Mouse (Mus musculus) lung, adult 18-20 months (tissue): Measurements from ENCODE around the gene Thtpa.
A peak's percentile ranks its signal among the peaks of the same experiment; 100 is the strongest.

Source experiments
- DNase-seq, 2 experiments: peaks; one replicate each; pipeline ENCODE4 v3.0.0; 2022; ENCODE audit warnings: mixed read lengths in 2 of 2

Thtpa gene

GRCm38 (mm10) chr14:55094704-55095231, at the start of gene Thtpa:
Thtpa (plus strand) TSS chr14:55094784.
- peak; percentile 81 to 84 for DNase-seq

- DNase-seq = no peak
Observed at GRCm38 (mm10) chr14:55047971-55048531, 46.5 kb upstream of the Thtpa start.

- peak in 1 of 2 experiments; percentile 19 for DNase-seq
Observed at GRCm38 (mm10) chr14:55052496-55052895, 42.1 kb upstream of the Thtpa start.

- no peak for DNase-seq
Observed at GRCm38 (mm10) chr14:55053050-55053449, 41.5 kb upstream of the Thtpa start.

GRCm38 (mm10) chr14:55053708-55054190, 40.8 kb upstream of the Thtpa start:
- DNase-seq = no peak

DNA sequence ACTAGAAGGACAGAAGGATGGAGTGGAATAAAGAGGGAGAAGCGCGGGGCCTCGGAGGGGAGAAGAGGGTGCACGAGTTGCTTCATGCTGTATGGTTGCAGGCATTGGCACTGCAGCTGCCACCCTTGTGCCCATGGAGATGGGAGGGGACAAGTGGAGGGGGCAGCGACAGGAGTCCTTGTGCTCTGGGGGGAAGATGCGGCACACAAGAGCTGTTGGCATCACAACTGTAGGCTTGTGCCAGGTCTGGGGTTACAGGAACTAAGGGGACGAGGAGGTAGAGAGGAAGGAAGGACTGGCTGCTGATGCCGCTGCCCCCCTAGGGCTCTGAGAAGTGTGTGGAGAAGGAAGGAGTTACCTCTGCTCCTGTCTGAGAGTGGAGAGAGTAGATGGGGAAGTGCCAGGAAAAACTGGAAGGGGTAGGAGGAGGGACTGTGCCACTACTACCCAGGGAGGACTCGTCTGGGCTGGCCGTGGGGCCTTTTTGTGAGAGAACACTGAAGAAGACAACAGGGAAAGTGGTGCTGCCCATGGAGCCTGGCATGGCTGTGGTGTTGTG, 40.3 kb upstream of the Thtpa start:
- no peak for DNase-seq

GRCm38 (mm10) chr14:55055167-55055834, 39.3 kb upstream of the Thtpa start:
- DNase-seq = peak; percentile 46 to 64

DNA sequence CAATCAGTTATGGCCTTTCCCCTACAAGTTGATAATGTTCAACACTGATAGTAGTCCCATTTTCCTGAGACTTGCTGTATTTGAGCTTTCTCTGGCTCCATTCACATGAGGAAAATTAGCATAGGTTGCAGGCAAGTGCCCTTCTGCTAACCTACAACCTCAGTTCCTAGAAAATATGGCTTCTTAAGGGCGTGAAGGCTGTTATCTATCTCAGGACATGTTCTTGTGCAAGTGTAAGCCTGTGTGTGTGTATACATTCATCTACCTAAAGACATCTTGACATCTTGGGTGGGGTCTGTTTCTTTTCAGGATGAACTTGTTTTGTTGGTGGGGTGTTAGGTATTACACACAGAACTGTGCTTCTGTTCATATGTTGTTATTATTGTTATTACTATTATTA, 35.6 kb upstream of the Thtpa start:
- DNase-seq = no peak

- no peak for DNase-seq
Observed at GRCm38 (mm10) chr14:55059931-55060330, 34.7 kb upstream of the Thtpa start.

DNA sequence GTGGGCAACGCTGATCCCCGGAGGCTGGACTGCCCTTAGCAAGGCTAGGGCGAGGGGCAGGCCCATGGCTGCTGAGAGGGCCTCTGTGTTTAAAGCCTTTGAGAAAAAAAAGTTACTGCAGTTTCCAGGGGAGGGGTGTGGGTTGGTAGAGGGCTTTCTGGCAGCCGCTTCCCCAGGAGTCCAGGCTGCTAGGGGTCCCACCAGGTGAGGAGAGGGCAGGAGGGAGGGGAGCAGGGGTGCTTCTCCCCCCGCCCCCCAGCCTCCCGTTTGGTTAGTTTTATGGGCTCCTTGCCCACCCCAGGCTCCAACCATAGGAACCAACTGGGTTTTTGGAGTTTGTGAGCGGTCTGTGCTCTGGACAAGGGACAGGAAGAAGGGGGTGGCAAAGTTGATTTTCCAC, 32.7 kb upstream of the Thtpa start:
- no peak for DNase-seq

DNA sequence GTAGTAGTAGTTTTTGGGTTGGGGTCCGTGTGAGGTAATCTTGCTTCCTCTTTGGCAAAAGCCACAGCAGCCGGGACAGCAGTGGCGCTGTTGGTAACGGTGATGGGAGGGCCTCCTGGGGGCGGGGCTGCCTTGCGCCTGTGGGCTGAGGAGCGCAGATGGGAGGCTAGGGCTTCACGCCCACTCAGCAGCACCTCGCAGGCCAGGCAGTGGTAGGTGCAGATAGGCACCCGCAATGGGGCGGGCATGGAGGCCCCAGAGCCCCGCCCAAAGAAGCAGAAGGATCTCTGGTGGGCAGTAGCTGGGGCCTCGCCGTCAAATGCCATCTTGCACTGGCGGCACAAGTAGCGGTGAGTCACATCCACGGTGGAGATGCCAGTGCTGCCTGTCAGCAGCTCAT, 32.0 kb upstream of the Thtpa start:
- DNase-seq = no peak

DNA sequence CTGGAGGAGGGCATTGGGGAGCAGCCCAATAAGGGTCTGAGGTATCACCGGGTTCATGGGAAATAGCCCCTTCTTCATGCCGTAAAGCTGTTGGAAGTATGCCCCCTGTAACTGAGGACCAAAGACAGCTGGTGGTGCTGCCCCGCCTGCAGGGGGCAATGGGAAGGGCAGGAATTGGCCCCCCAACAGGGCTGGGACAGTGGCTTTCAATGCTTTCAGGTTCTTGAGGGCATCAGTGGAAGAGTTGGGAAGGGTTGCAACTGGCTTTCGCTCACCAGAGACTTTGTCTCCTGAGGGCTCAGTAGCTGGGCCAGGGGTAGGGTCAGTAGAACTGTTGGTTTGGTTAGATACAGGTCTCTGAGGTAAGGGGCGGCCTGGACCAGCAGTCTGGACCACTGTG, 31.5 kb upstream of the Thtpa start:
- no peak for DNase-seq

DNA sequence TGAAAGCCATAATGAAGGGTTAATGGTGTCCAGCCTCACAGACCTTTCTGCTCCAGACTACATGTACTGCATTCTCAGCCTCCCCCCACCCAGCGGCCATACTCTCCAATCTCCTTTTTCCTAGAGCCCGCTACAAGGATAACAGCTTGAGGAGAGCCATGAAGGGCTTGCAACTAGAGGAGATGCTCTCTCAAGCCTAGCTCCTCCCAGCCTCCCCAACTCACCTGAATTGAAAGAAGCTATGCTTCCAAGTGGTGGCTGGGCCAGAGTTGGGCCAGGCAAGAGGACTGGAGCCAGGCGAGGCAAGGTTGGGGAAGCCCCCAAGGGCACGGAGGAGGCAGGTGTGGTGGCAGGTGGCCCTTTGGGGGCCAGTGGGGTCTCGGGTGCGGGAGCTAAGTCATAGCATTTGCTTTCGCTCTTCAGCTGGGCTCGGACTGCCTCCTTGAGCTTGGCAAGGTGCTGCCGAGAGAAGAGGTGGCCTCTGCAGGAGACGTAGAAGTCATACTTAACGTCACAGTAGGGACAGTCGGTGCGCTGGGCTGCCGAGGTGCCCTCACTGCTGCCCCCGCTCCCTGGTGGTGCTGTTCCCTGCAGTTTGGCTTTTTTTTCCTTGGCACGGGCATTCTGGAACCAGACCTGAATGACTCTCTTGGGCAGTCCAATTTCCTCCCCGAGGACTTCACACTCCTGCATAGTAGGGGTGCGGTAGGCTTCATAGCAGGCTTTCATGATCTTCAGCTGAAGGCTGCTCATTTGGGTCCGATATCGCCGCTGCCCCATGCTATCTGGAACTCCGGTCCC, 30.8 kb upstream of the Thtpa start:
- no peak for DNase-seq

DNA sequence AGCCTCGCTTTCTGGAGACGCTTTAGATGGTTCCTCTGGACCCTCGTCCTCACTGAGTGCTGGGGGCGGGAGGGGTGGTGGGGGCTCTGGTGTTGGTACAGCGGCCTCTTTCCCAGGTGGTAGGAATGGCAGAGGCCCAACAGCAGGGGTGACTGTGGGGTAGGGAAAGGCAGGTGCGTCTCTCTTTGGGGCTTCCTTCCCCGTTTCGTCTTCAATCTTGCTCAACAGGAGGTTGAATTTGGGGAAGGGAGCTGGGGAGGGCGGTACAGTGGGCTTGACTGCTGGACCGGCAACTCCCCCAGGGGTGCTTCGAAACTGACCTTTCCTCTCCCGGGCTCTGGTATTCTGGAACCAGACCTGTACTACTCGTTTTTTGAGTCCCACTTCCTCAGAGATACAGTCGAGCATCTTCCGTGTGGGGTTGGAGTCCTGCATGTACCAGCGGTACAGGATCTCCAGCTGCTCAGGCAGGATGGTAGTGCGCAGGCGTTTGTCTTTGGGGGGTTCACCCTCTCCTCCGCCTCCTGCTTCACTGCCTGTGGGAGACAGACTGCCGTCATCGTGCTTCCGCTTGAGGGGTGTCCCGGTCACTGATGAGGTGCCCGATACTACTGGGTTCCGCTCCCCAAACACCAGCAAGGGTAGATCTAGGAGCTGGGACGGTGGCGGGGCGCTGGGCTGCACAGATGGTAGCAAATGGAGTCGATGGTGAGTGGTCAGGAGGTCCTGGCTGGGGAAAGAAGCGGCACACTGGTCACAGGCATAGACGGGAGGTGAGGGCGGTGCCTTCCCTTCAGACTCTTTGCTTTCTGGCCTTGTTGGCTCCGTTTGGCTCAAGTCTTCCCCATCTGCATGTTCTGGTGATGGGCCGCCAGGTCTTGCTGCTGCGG, 29.9 kb upstream of the Thtpa start:
- DNase-seq = no peak

GRCm38 (mm10) chr14:55065391-55065790, 29.2 kb upstream of the Thtpa start:
- DNase-seq = no peak

GRCm38 (mm10) chr14:55066042-55066441, 28.5 kb upstream of the Thtpa start:
- DNase-seq = no peak

GRCm38 (mm10) chr14:55071756-55072155, 22.8 kb upstream of the Thtpa start:
- no peak for DNase-seq

GRCm38 (mm10) chr14:55074416-55074815, 20.2 kb upstream of the Thtpa start:
- DNase-seq = no peak

- no peak for DNase-seq
Observed at GRCm38 (mm10) chr14:55076224-55076623, 18.4 kb upstream of the Thtpa start.

- no peak for DNase-seq
Observed at GRCm38 (mm10) chr14:55076956-55077355, 17.6 kb upstream of the Thtpa start.

DNA sequence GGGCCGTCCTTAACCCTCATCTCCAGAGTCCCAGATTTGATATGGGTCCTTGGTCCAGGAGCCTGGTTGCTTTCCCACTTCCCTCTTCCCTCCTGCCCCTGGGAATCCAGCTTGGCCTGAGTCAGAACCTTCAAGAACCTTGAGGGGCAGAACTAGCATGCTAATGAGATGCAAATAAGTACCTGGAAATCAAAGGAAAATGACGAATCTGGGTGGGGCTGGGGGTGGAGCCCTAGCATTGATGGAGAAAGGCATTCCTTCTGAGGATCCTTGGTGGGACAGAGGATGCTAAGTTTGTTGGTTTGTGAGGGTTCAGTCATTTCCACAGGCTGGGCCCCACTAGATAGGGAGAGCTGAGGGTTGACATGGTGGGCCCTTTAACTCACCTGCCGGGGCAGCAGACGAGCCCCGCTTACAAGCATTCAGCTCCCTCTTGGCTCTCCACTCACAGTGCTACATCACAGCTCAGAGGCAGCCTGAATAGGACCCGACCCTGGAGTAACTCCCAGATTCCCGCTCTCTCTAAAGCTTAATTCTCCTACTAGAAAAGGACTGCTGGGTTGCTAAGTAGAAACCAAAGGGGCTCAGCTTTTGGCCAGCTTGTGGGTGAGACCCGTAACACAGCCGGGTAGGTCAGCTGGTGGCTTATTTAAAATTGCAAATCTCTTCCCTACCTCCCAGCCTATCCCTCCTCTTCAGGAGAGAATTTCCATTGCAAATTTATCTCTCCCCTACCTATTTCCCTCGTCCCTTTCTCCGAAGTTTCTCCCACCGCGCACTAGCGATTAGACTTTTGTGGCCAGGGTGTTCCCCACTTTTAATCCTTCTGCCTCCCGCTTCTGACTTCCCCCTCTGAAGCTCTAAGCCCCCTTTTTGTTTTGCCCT, 16.9 kb upstream of the Thtpa start:
- DNase-seq = no peak
